Mouse (Mus musculus): ENCODE measurements at regions not wholly inside any gene's neighbourhood (a gene's known extent, or its start where the extent isn't known, plus 50 kb on each side); places are given as distances from the start of the nearest gene placed in this dataset.

- TF ChIP-seq TAL1 (IDR thresholded peaks at IDR 0.05; ENCODE audit: low read length) = no peak
- TF ChIP-seq GATA1 (IDR thresholded peaks at IDR 0.05; ENCODE audit: low read length) = no peak
- H3K4me3 ChIP-seq (replicated peaks) = no peak overlapping the region
Measured at GRCm38 (mm10) chr3:50813760-50814400, 370.5 kb upstream of the Slc7a11 start.

DNA sequence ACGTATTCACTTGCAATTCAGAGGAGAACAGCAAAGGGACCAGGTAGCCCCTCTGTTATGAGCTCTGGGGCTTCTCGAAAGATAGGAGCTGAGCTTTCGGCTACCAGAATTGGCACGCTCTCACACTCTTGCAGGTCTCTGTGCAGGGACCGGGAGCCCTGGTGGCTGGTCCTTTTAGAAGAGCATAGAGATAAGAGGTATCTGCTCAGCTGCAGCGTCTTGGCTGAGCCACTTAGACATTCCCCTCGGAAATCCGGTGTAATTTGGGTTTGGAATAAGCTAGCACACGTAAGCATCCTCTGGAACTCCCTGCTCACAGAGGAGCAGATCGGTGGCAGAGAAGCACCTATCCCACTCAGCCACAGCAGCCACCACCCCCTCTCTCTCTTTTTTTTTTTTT lies 372.3 kb upstream of the Slc7a11 start:
- TF ChIP-seq GATA1 (IDR thresholded peaks at IDR 0.05; ENCODE audit: low read length) = no peak
- no peak for TF ChIP-seq TAL1 (IDR thresholded peaks at IDR 0.05; ENCODE audit: low read length)
- H3K36me3 ChIP-seq (ENCODE audit: control insufficient read depth) = no peaks in the 10 kb centered on the region
- H3K27me3 ChIP-seq (ENCODE audit: control insufficient read depth) = no peaks in the 10 kb centered on the region
- H3K9me3 ChIP-seq (ENCODE audit: control insufficient read depth, low read length) = peaks cover 3% of the 10 kb centered on the region; the same call in 1 of the 2 replicates
- H3K4me1 ChIP-seq (ENCODE audit: control insufficient read depth) = no peaks in the 10 kb centered on the region
- no peak overlapping the region for H3K4me3 ChIP-seq (replicated peaks)

More at GRCm38 (mm10) chr3:50813760-50814400, 370.5 kb upstream of the Slc7a11 start:
- Histone ChIP-seq H3K27me3 (ENCODE audit: control insufficient read depth) (no peaks in the 10 kb centered on the region), H3K4me1 (ENCODE audit: control insufficient read depth) (no peaks in the 10 kb centered on the region), H3K9me3 (ENCODE audit: control insufficient read depth, low read length) (no peaks in the 10 kb centered on the region), H3K36me3 (ENCODE audit: control insufficient read depth) (no peaks in the 10 kb centered on the region)

- H3K4me1 ChIP-seq (ENCODE audit: control insufficient read depth) = no peaks in the 10 kb centered on the region
- no peaks in the 10 kb centered on the region for H3K36me3 ChIP-seq (ENCODE audit: control insufficient read depth)
- H3K9me3 ChIP-seq (ENCODE audit: control insufficient read depth, low read length) = peaks cover 3% of the 10 kb centered on the region; the same call in 1 of the 2 replicates
- no peaks in the 10 kb centered on the region for H3K27me3 ChIP-seq (ENCODE audit: control insufficient read depth)
- TF ChIP-seq TAL1 (IDR thresholded peaks at IDR 0.05; ENCODE audit: low read length) (no peak), GATA1 (IDR thresholded peaks at IDR 0.05; ENCODE audit: low read length) (no peak)
- H3K4me3 ChIP-seq (replicated peaks) = no peak overlapping the region
Measured at GRCm38 (mm10) chr3:50816479-50816878, 373.1 kb upstream of the Slc7a11 start.

- Histone ChIP-seq H3K4me3 (replicated peaks) (no peak overlapping the region), H3K27me3 (ENCODE audit: control insufficient read depth) (no peaks in the 10 kb centered on the region), H3K4me1 (ENCODE audit: control insufficient read depth) (no peaks in the 10 kb centered on the region), H3K36me3 (ENCODE audit: control insufficient read depth) (no peaks in the 10 kb centered on the region), H3K9me3 (ENCODE audit: control insufficient read depth, low read length) (peaks cover 3% of the 10 kb centered on the region; the same call in 1 of the 2 replicates)
- TF ChIP-seq TAL1 (IDR thresholded peaks at IDR 0.05; ENCODE audit: low read length) (no peak), GATA1 (IDR thresholded peaks at IDR 0.05; ENCODE audit: low read length) (no peak)
Measured at GRCm38 (mm10) chr3:50817361-50817760, 373.9 kb upstream of the Slc7a11 start.

DNA sequence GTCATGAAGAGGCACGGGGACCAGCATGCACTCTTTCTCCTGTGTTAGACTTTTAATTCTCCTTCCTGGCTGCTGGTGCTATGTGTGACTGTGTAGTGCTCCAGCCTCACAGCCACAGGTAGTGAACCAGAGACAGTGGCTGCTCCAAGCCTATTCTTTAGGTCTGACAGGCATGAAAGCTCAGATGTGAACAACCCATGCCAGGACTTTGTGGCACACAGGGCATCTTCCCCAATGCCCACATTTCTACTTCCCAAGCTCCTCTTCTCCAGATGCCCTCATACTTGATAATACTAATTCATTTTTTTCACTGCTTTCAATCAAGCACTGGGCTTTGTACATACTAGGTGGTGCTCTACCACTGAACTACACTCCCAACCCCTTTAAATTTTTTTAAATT lies 377.4 kb upstream of the Slc7a11 start:
- TF ChIP-seq TAL1 (IDR thresholded peaks at IDR 0.05; ENCODE audit: low read length) = no peak
- TF ChIP-seq GATA1 (IDR thresholded peaks at IDR 0.05; ENCODE audit: low read length) = no peak
- Histone ChIP-seq H3K4me3 (replicated peaks) (no peak overlapping the region), H3K27me3 (ENCODE audit: control insufficient read depth) (no peaks in the 10 kb centered on the region), H3K36me3 (ENCODE audit: control insufficient read depth) (no peaks in the 10 kb centered on the region), H3K4me1 (ENCODE audit: control insufficient read depth) (no peaks in the 10 kb centered on the region), H3K9me3 (ENCODE audit: control insufficient read depth, low read length) (peaks cover 3% of the 10 kb centered on the region; the same call in 1 of the 2 replicates)

GRCm38 (mm10) chr3:50825534-50826423 lies 382.4 kb upstream of the Slc7a11 start:
- Histone ChIP-seq H3K4me1 (ENCODE audit: control insufficient read depth) (no peaks in the 10 kb centered on the region), H3K4me3 (replicated peaks) (no peak overlapping the region), H3K9me3 (ENCODE audit: control insufficient read depth, low read length) (no peaks in the 10 kb centered on the region), H3K27me3 (ENCODE audit: control insufficient read depth) (no peaks in the 10 kb centered on the region), H3K36me3 (ENCODE audit: control insufficient read depth) (no peaks in the 10 kb centered on the region)
- TF ChIP-seq GATA1 (IDR thresholded peaks at IDR 0.05; ENCODE audit: low read length) = no peak
- no peak for TF ChIP-seq TAL1 (IDR thresholded peaks at IDR 0.05; ENCODE audit: low read length)

DNA sequence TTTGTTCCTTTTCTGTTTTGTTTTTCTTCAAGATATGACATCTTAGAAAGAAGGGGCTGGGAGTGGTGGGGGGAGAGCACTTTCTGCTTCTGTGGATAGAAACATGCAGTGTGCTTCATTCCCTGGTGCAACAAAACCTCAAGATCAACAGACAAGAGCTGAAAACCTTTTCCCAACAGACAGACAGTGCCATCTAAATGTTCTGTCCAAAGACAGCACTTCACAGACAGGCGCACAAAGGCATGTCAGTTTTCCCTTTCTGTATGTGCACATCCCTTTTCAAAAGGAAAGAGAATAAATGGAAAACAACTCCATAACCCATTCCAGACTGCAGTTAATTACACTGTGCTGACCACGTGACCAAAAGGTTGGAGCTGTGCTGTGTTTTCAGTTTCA lies 383.0 kb upstream of the Slc7a11 start:
- H3K36me3 ChIP-seq (ENCODE audit: control insufficient read depth) = no peaks in the 10 kb centered on the region
- no peaks in the 10 kb centered on the region for H3K4me1 ChIP-seq (ENCODE audit: control insufficient read depth)

DNA sequence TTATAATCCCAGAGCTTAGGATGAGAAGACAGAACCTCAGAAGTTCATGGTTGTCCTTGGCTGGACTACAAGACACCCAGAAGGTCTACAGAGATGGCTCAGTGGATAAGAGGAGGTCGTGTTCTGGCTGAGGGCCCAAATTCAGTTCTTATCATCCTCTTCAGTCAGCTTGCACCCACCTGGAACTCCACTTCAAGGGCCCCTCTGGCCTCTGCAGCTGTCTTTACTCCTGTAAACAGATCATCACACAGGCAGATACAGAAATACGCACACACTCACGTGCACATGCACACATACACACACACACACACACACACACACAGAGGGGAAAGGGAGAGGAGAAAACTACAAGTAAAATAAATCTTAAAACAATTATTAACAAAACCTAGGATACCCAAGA lies 385.8 kb upstream of the Slc7a11 start:
- no peak overlapping the region for H3K4me3 ChIP-seq (replicated peaks)
- no peaks in the 10 kb centered on the region for H3K27me3 ChIP-seq (ENCODE audit: control insufficient read depth)
- H3K9me3 ChIP-seq (ENCODE audit: control insufficient read depth, low read length) = no peaks in the 10 kb centered on the region; the same call in 1 of the 2 replicates
- TF ChIP-seq GATA1 (IDR thresholded peaks at IDR 0.05; ENCODE audit: low read length) (no peak), TAL1 (IDR thresholded peaks at IDR 0.05; ENCODE audit: low read length) (no peak)
- H3K36me3 ChIP-seq (ENCODE audit: control insufficient read depth) = no peaks in the 10 kb centered on the region
- H3K4me1 ChIP-seq (ENCODE audit: control insufficient read depth) = no peaks in the 10 kb centered on the region

More for the DNA sequence above, 383.0 kb upstream of the Slc7a11 start:
- Histone ChIP-seq H3K9me3 (ENCODE audit: control insufficient read depth, low read length) (no peaks in the 10 kb centered on the region; the same call in 1 of the 2 replicates), H3K4me3 (replicated peaks) (no peak overlapping the region), H3K27me3 (ENCODE audit: control insufficient read depth) (no peaks in the 10 kb centered on the region)
- TF ChIP-seq GATA1 (IDR thresholded peaks at IDR 0.05; ENCODE audit: low read length) = no peak
- no peak for TF ChIP-seq TAL1 (IDR thresholded peaks at IDR 0.05; ENCODE audit: low read length)

- H3K36me3 ChIP-seq (ENCODE audit: control insufficient read depth) = no peaks in the 10 kb centered on the region
- TF ChIP-seq TAL1 (IDR thresholded peaks at IDR 0.05; ENCODE audit: low read length) (no peak), GATA1 (IDR thresholded peaks at IDR 0.05; ENCODE audit: low read length) (no peak)
- no peaks in the 10 kb centered on the region for H3K27me3 ChIP-seq (ENCODE audit: control insufficient read depth)
Measured at GRCm38 (mm10) chr3:50830446-50830845, 387.0 kb upstream of the Slc7a11 start.

More at GRCm38 (mm10) chr3:50830446-50830845, 387.0 kb upstream of the Slc7a11 start:
- no peak overlapping the region for H3K4me3 ChIP-seq (replicated peaks)
- H3K4me1 ChIP-seq (ENCODE audit: control insufficient read depth) = no peaks in the 10 kb centered on the region
- no peaks in the 10 kb centered on the region; the same call in 1 of the 2 replicates for H3K9me3 ChIP-seq (ENCODE audit: control insufficient read depth, low read length)

Measured in erythroblast, embryonic 14.5 days (primary cell).